Mouse (Mus musculus) cerebellum, adult 2 months (tissue): ENCODE measurements around the gene Rgs9bp. TPM values are rescaled to one million over a fixed set of nuclear protein-coding genes. Genes with fewer than 3 reads are reported as not detected.

Source experiments
- DNase-seq, 2 experiments: peaks; one replicate each; pipeline ENCODE4 v3.0.0; 2021
- H3K27ac ChIP-seq: fragments of 200-500 bp; 2 replicates; pipeline ENCODE4 v1.5.1; 2012; ENCODE audit warnings: low read length, control low read depth, inconsistent platforms; ENCODE audit not compliant: insufficient read depth
- H3K27me3 ChIP-seq: fragments of 200-500 bp; 2 replicates; pipeline ENCODE4 v1.6.1; 2012; ENCODE audit warnings: inconsistent platforms, mild to moderate bottlenecking, low read length, moderate library complexity; ENCODE audit not compliant: control insufficient read depth, insufficient read depth
- H3K4me1 ChIP-seq: fragments of 200-500 bp; 2 replicates; pipeline ENCODE4 v1.6.1; 2011; ENCODE audit warnings: low read length; ENCODE audit not compliant: control insufficient read depth, insufficient read depth
- H3K4me3 ChIP-seq: fragments of 200-500 bp; replicated peaks from 2 replicates; pipeline ENCODE3; 2011; ENCODE audit warnings: mild to moderate bottlenecking, low read depth, low read length, control low read depth; ENCODE audit not compliant: insufficient read depth
- CTCF ChIP-seq: fragments of 200-500 bp; IDR thresholded peaks from 2 replicates; pipeline ENCODE4 v1.5.1; 2011; ENCODE audit warnings: low read depth, mild to moderate bottlenecking, control low read depth, low read length, moderate library complexity, borderline replicate concordance; ENCODE audit not compliant: insufficient read depth
- POLR2A ChIP-seq: fragments of 200-500 bp; IDR thresholded peaks from 2 replicates; pipeline ENCODE4 v1.6.1; 2011; ENCODE audit warnings: low read length, control low read depth, borderline replicate concordance; ENCODE audit not compliant: insufficient read depth
- WGBS: fragments of 180-500 bp; shearing (Covaris S2); methylation state at CpG from one replicate; pipeline ENCODE4 v1.1.7; 2018; 5-methylcytosine and 5-hydroxymethylcytosine counted together
- polyA plus RNA-seq: library from polyadenylated mRNA; depleted of rRNA; stranded (reverse); fragments of >200 nt; gene quantifications from 2 replicates; pipeline ENCODE4 v1.2.3, GENCODE M21; 2012

Gene Rgs9bp
- polyA plus RNA-seq, 1 experiment: 0.07 TPM

GRCm38 (mm10) chr7:35587728-35588127, 2.3 kb upstream of the Rgs9bp start:
- Histone ChIP-seq H3K4me1 (peaks cover 10% of the 10 kb centered on the region), H3K4me3 (no peak overlapping the region), H3K27ac (no peak overlapping the region), H3K27me3 (no peaks in the 10 kb centered on the region)
- DNase-seq: peak in 1 of 2 experiments; percentile 13
- no peak for TF ChIP-seq CTCF
- no peak for TF ChIP-seq POLR2A
- WGBS: 55% methylated on average over 5 of the region's 5 CpGs

DNA sequence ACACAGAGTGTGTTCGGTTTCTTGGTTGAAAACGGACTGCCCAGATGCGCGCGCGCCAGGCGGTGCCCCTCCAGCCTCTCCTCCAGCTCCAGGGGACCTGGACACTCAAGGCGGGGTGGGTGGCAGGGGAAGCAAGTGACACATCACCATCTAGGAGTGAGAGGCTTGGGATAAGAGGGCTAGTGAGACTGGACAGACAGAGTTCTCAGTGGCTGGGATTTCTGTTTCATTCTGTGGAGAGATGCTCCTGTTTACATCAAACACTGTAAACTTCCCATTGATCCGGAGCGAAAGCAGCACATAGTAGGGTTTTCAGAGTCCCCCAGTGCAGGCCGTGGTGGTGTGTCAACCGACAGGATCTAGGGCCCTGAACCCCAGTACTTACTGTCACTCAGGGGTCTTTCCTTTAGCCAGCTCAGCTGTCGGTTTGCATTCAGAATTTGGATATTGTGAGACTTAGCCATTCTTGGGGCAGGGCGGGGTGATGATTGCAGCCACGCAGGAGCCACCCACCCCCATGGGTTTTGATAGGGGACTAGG, 1.6 kb upstream of the Rgs9bp start:
- no peak overlapping the region for H3K27ac ChIP-seq
- no peak for TF ChIP-seq POLR2A
- no peaks in the 10 kb centered on the region for H3K27me3 ChIP-seq
- no peak for DNase-seq
- H3K4me3 ChIP-seq: peak overlapping the region; percentile 83
- WGBS: 22% methylated on average over 15 of the region's 15 CpGs
- peaks cover 10% of the 10 kb centered on the region for H3K4me1 ChIP-seq

DNA sequence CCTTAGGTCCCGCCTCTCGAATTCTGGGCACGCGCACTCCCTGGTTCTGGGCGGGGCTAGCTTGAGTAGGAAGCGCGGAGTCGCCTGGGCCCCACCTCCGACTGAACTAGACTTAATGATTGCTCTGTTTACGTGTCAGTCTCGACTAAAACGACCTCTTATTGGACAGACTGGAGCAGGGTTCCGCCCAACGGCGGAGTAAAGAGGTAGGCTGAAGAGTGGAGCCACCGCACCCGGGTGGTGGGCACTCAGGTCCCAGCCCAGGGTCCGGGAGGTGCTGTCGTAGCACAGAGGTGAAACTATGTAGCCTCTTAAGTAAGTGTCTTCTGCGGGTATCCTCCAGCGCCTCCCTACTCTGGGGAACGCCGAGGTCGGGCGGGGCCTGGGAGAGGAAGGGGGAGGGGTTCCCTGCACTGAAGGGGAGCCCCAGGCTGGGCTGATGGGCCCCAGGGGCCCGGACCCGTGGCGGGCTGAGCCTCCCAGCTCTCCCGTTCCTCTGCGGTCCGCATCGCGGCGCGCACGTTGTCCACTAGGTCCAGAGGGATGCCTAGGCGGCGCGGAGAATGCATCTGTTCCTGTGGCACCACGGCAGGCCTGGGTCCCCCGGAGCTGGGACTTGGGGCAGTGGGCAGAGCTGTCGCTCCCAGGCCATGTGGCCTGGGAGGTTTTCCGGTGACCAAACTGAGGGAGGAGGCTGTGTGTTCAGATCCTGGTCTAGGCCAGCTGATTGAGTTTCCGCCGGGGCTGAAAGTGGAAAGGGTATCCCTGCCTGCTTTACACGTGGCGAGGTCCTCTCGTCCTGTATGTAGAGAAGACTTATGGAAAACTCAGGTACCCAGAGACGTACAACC, 898 bp upstream of the Rgs9bp start, which contains the start of gene Ankrd27:
Gene Ankrd27 (plus strand): TSS at position 190 of the 851 bp plus-strand sequence.
- WGBS: under 1% methylated on average over 49 of the region's 49 CpGs
- Histone ChIP-seq H3K27me3 (no peaks in the 10 kb centered on the region), H3K4me3 (peak within 1 kb of the TSS; percentile 83), H3K4me1 (peaks cover 10% of the 10 kb centered on the region), H3K27ac (no peak within 1 kb of the TSS)
- peak; percentile 61; the same call in 1 of the 2 replicates for TF ChIP-seq POLR2A
- no peak for TF ChIP-seq CTCF
- peak; percentile 95 for DNase-seq

- no peak for TF ChIP-seq POLR2A
- no peak for TF ChIP-seq CTCF
Measured at GRCm38 (mm10) chr7:35584786-35585190, 594 bp downstream of the Rgs9bp start.

DNA sequence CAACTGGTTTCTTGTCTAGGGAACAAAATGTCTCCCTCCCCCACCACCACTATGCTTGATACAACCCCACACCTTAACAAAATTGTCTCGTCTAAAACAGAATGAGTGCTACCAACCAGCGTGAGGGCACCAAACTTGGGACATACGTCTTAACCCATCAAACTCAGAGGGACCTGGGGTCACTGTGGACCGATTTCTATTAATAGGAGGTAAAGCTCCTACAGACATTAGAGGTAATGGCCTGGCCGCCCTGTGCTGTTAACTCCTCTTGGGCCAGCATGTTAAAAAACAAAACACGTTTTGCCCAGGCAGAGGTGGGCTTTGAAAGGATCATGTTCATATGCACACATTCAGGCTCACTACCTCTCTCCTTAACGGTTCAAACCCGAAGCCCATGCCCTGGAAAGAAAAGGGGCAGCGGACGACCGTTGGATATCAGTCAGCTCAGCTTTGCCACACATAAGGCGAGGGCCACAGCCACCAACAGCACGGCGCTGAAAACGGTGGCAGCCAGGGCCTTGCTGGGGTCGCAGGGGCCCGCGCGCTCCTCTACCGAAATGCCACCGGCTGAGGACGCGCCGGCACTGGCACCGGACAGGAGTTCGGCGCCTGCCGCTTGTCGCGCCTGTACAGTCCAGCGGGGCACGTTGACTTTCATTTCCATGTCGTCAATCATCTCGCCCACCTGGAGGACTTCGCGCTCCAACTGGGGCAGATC, 1.2 kb downstream of the Rgs9bp start:
- H3K27ac ChIP-seq: no peak overlapping the region
- H3K4me1 ChIP-seq: peaks cover 10% of the 10 kb centered on the region
- H3K27me3 ChIP-seq: no peaks in the 10 kb centered on the region
- TF ChIP-seq CTCF (no peak), POLR2A (no peak)
- DNase-seq: peak in 1 of 2 experiments; percentile 8
- peak overlapping the region; percentile 39 for H3K4me3 ChIP-seq
- WGBS: 8% methylated on average over 36 of the region's 36 CpGs

More at GRCm38 (mm10) chr7:35584786-35585190, 594 bp downstream of the Rgs9bp start:
- peak; percentile 29 to 39 for DNase-seq
- Histone ChIP-seq H3K27ac (no peak overlapping the region), H3K4me3 (peak overlapping the region; percentile 39), H3K4me1 (peaks cover 10% of the 10 kb centered on the region), H3K27me3 (no peaks in the 10 kb centered on the region)
- under 1% methylated on average over 50 of the region's 50 CpGs for WGBS

DNA sequence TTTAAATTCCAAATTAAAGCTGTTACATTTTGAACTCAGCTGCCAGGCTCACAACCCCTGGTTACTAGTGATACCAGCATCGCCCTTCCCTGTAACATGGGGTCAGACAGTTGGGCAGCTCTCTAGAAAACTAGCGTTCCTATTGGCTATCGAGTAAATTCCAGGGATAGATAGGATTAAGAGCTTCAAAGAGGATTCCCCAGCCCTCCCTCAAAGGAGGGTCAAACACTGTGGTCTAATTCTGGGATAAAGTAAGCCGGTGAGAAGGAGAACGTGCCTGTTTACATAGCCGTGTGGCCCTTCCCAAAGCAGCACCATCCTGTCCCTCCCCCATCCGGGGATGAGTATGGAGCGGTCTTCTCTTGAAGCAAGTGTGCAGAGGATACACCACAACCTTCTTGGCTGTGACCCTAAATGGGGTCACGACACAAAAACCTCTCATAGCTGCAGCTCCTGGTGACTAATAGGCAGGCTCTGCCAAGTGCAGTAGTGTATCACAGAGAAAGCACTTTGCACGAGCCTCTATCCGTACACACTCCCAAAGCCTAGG, 1.8 kb downstream of the Rgs9bp start:
- no peak overlapping the region for H3K4me3 ChIP-seq
- H3K27me3 ChIP-seq: no peaks in the 10 kb centered on the region
- WGBS: 33% methylated on average over 11 of the region's 11 CpGs
- H3K27ac ChIP-seq: no peak overlapping the region
- peaks cover 10% of the 10 kb centered on the region for H3K4me1 ChIP-seq
- no peak for DNase-seq
- TF ChIP-seq CTCF (no peak), POLR2A (no peak)

- H3K27ac ChIP-seq: no peak overlapping the region
- DNase-seq: no peak
- WGBS: 67% methylated on average over 5 of the region's 5 CpGs
- no peak overlapping the region for H3K4me3 ChIP-seq
- H3K4me1 ChIP-seq: peaks cover 7% of the 10 kb centered on the region
- TF ChIP-seq CTCF (0 out of 2 replicates have a peak, but pooled peaks have one; percentile 10), POLR2A (no peak)
- no peaks in the 10 kb centered on the region for H3K27me3 ChIP-seq
Measured at GRCm38 (mm10) chr7:35582719-35583118, 2.7 kb downstream of the Rgs9bp start.
